Mouse (Mus musculus) heart, embryonic 10.5 days (tissue): ENCODE results near the gene Cep250. TPM values are rescaled to one million over a fixed set of nuclear protein-coding genes. Genes with fewer than 3 reads are reported as not detected.

ENCODE experiments used
- DNase-seq: peaks from one replicate; pipeline ENCODE4 v3.0.0-alpha.2; 2017; ENCODE audit warnings: low spot score
- H3K27ac ChIP-seq: fragments of 300-500 bp; sonication (generic); 2 replicates; pipeline ENCODE4 v1.5.1; 2016; ENCODE audit warnings: mild to moderate bottlenecking
- H3K27me3 ChIP-seq: fragments of 300-500 bp; sonication (generic); 2 replicates; pipeline ENCODE4 v1.6.1; 2016; ENCODE audit warnings: mild to moderate bottlenecking; ENCODE audit not compliant: poor library complexity, insufficient read depth, severe bottlenecking
- H3K36me3 ChIP-seq: fragments of 300-500 bp; sonication (generic); 2 replicates; pipeline ENCODE4 v1.6.1; 2016; ENCODE audit warnings: mild to moderate bottlenecking, moderate library complexity
- H3K4me1 ChIP-seq: fragments of 300-500 bp; sonication (generic); 2 replicates; pipeline ENCODE4 v1.6.1; 2016; ENCODE audit warnings: mild to moderate bottlenecking
- H3K4me3 ChIP-seq: fragments of 300-500 bp; sonication (generic); 2 replicates; pipeline ENCODE4 v1.5.1; 2016; ENCODE audit warnings: mild to moderate bottlenecking, moderate library complexity
- H3K9me3 ChIP-seq: fragments of 300-500 bp; sonication (generic); 2 replicates; pipeline ENCODE4 v1.6.1; 2016; ENCODE audit warnings: mild to moderate bottlenecking, moderate library complexity
- WGBS: fragments of 180-500 bp; shearing (Covaris S2); methylation state at CpG from one replicate; pipeline ENCODE4 v1.1.7; 2016; 5-methylcytosine and 5-hydroxymethylcytosine counted together
- polyA plus RNA-seq: library from polyadenylated mRNA; unstranded; fragments of >200 nt; fragmentation: Nextera tagmentation; extraction: Ambion mirVana; gene quantifications from 2 replicates; pipeline ENCODE4 v1.2.1, GENCODE M21; 2016

Cep250 gene
- polyA plus RNA-seq, 1 experiment from 2014 or later: 17.6 TPM

- Histone ChIP-seq H3K4me1 (peaks cover 16% of the 10 kb centered on the region), H3K27me3 (no peaks in the 10 kb centered on the region), H3K27ac (no peak overlapping the region), H3K4me3 (no peak overlapping the region), H3K9me3 (no peaks in the 10 kb centered on the region), H3K36me3 (peaks cover 96% of the 10 kb centered on the region)
- WGBS: 89% methylated on average over 7 of the region's 7 CpGs
- no peak for DNase-seq
Observed at GRCm38 (mm10) chr2:155985776-155986175, 29.5 kb downstream of the Cep250 start.

DNA sequence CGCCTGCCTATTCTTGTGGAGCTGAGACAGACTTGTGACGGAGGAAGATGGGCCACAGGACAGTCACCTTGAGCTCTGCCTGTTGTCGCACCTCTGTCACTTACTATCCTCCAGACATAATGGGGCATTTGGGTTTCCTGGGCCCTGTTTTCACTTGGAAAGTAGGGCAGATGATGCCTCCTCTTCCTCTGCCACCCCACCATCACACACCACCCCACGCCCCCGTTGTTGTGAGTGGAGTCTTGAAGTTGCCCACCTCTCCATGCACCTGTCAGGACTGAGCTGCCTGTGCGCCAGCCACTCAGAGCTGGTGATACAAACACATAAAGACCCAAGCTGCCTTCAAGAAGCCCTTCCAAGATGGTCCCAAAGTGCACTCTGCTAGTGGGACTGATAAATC lies 30.9 kb downstream of the Cep250 start:
- peak; percentile 65 for DNase-seq
- H3K4me1 ChIP-seq: peaks cover 26% of the 10 kb centered on the region
- no peaks in the 10 kb centered on the region for H3K27me3 ChIP-seq
- 95% methylated on average over 6 of the region's 6 CpGs for WGBS
- H3K9me3 ChIP-seq: no peaks in the 10 kb centered on the region
- H3K27ac ChIP-seq: no peak overlapping the region
- no peak overlapping the region for H3K4me3 ChIP-seq
- H3K36me3 ChIP-seq: peaks cover 96% of the 10 kb centered on the region

GRCm38 (mm10) chr2:155989085-155989484 lies 32.8 kb downstream of the Cep250 start:
- 25% methylated on average over 4 of the region's 4 CpGs for WGBS
- H3K9me3 ChIP-seq: no peaks in the 10 kb centered on the region
- DNase-seq: peak; percentile 92
- no peaks in the 10 kb centered on the region for H3K27me3 ChIP-seq
- peak overlapping the region; percentile 38 for H3K4me3 ChIP-seq
- H3K27ac ChIP-seq: peak overlapping the region; percentile 70
- peaks cover 26% of the 10 kb centered on the region for H3K4me1 ChIP-seq
- H3K36me3 ChIP-seq: peaks cover 96% of the 10 kb centered on the region

DNA sequence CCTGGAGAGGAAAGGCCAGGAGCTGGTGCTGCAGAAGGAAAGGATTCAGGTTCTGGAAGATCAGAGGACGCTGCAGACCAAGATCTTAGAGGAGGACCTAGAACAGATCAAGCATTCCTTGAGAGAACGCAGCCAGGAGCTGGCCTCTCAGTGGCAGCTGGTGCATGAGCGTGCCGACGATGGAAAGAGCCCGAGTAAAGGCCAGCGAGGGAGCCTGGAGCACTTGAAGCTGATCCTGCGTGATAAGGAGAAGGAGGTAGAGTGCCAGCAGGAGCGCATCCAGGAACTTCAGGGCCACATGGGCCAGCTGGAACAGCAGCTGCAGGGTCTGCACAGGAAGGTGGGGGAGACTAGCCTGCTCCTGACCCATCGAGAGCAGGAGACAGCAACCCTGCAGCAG lies 34.9 kb downstream of the Cep250 start:
- DNase-seq: no peak
- Histone ChIP-seq H3K27ac (peak overlapping the region; percentile 37; the same call in 1 of the 2 replicates), H3K4me1 (peaks cover 26% of the 10 kb centered on the region), H3K4me3 (peak overlapping the region; percentile 9; the same call in 1 of the 2 replicates), H3K9me3 (no peaks in the 10 kb centered on the region), H3K36me3 (peaks cover 96% of the 10 kb centered on the region), H3K27me3 (no peaks in the 10 kb centered on the region)
- WGBS: 81% methylated on average over 10 of the region's 10 CpGs

DNA sequence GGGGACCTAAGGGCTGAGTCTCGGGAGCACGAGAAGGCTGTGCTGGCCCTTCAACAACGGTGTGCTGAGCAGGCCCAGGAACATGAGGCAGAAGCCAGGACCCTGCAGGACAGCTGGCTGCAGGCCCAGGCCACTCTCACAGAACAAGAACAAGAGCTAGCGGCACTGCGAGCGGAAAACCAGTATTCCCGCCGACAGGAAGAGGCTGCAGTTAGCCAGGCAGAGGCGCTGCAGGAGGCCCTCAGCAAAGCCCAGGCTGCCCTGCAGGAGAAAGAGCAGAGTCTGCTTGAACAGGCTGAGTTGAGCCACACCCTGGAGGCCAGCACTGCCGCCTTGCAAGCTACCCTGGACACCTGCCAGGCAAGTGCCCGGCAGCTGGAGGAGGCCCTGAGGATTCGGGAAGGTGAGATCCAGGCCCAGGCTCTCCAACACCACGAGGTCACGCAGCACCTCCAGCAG lies 35.6 kb downstream of the Cep250 start:
- 78% methylated on average over 14 of the region's 14 CpGs for WGBS
- Histone ChIP-seq H3K27ac (peak overlapping the region; percentile 37), H3K4me3 (peak overlapping the region; percentile 16), H3K4me1 (peaks cover 26% of the 10 kb centered on the region), H3K36me3 (peaks cover 96% of the 10 kb centered on the region), H3K27me3 (no peaks in the 10 kb centered on the region), H3K9me3 (no peaks in the 10 kb centered on the region)
- no peak for DNase-seq

DNA sequence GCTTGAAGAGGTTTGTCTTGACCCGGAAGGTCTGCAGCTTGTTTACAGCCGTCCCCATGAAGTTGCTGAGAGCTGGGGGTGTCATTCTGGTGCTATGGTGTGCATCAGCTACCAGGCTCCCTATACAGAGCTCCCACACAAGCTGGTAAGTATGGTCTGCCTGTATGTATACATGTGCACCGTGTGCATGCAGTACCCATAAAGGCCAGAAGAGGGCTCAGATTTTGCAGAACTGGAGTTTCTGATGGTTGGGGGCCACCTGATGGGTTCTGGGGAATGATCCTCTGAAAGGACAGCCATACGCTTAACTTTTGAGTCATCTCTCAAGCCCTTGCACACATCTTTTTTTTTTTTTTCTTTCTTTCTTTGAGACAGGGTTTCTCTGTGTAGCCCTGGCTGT lies 49.1 kb downstream of the Cep250 start:
- Histone ChIP-seq H3K27ac (no peak overlapping the region), H3K9me3 (no peaks in the 10 kb centered on the region), H3K36me3 (peaks cover 26% of the 10 kb centered on the region), H3K4me1 (peaks cover 13% of the 10 kb centered on the region), H3K27me3 (no peaks in the 10 kb centered on the region), H3K4me3 (no peak overlapping the region)
- 86% methylated on average over 4 of the region's 4 CpGs for WGBS
- DNase-seq: no peak

DNA sequence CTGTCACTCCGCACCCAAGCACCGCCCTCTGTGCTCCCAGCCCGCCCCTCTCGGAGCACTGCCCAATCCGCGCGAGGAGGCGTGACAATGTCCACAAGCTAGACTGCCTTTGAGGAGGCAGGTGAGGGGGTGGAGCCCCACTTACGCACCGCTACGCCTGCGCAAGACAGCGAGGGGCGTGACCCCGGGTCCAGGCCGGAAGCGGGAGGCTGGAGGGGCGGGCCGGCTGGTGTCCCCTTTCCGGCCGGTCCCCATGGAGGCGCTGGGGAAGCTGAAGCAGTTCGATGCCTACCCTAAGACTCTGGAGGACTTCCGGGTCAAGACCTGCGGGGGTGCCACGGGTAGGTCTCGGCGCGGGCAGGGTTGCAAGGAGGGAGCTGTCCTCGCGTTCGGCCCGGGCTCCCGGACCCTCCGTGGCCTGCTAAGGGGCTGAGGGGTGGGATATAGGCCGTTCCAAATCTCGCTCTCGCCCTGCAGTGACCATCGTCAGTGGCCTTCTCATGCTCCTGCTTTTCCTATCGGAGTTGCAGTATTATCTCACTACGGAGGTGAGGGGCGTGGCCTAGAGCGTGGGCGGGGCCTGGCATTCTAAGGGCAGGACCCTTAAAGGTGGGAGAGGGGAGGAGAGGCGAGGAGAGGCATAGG lies 51.8 kb downstream of the Cep250 start, which contains the start of the genes 6430550D23Rik and Ergic3:
Gene 6430550D23Rik, minus strand, starts transcription at position 90 of the 645 bp plus-strand sequence.
Gene Ergic3, plus strand, starts transcription at position 158 of the 645 bp plus-strand sequence.
- Histone ChIP-seq H3K4me1 (peaks cover 13% of the 10 kb centered on the region), H3K27ac (peak within 1 kb of the TSS; percentile 92), H3K27me3 (no peaks in the 10 kb centered on the region), H3K9me3 (no peaks in the 10 kb centered on the region), H3K36me3 (peaks cover 39% of the 10 kb centered on the region), H3K4me3 (peak within 1 kb of the TSS; percentile 90)
- peak; percentile 99 for DNase-seq
- under 1% methylated on average over 45 of the region's 45 CpGs for WGBS

DNA sequence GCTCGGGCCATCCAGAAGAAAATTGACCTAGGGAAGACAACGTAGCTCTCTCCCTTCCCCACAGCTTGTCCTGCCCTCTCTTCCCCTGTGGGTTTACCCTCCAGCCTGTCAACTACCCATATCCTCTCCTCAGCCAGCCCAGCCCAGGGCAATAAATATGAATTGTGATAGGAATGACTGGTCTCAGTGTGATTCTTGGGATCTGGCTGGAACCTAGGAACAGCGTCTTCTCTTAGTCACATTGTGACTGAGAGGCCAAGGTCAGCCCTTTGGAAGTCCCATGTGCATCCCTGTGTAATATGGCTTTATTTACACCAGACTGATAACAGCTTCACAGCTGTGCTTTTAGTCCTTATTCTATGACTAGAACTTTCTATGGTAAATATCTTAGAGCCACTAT lies 61.8 kb downstream of the Cep250 start:
- H3K36me3 ChIP-seq: peaks cover 72% of the 10 kb centered on the region
- 85% methylated on average over 3 of the region's 3 CpGs for WGBS
- no peaks in the 10 kb centered on the region for H3K9me3 ChIP-seq
- H3K27ac ChIP-seq: no peak overlapping the region
- peaks cover 10% of the 10 kb centered on the region for H3K4me1 ChIP-seq
- no peak for DNase-seq
- no peak overlapping the region for H3K4me3 ChIP-seq
- no peaks in the 10 kb centered on the region for H3K27me3 ChIP-seq

GRCm38 (mm10) chr2:156021219-156021618 lies 65.0 kb downstream of the Cep250 start:
- Histone ChIP-seq H3K36me3 (peaks cover 40% of the 10 kb centered on the region), H3K4me1 (peaks cover 10% of the 10 kb centered on the region), H3K27ac (no peak overlapping the region), H3K27me3 (no peaks in the 10 kb centered on the region), H3K9me3 (no peaks in the 10 kb centered on the region), H3K4me3 (no peak overlapping the region)
- WGBS: 69% methylated on average over 8 of the region's 8 CpGs
- DNase-seq: no peak

DNA sequence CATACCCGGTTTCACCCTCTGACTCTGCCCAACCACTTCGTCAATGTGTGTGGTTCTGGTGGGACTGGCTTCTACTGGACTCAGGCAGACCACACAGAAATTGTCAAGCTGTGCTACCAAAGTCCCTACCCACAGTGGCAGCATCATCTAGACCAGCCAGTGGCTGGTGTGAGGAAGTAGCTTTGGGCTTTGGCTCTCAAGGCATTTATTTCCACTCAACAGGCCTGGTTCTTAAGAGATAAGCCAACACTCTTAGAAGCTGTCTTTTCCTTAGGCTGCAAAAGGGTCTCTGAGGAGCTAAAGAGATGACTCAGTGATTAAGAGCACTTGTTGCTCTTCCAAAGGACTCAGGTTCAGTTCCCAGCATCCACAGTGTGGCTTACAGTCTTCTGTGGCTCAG lies 65.5 kb downstream of the Cep250 start:
- Histone ChIP-seq H3K9me3 (no peaks in the 10 kb centered on the region), H3K4me1 (peaks cover 10% of the 10 kb centered on the region), H3K4me3 (no peak overlapping the region), H3K27ac (no peak overlapping the region), H3K27me3 (no peaks in the 10 kb centered on the region), H3K36me3 (peaks cover 35% of the 10 kb centered on the region)
- DNase-seq: no peak
- WGBS: 88% methylated on average over 2 of the region's 2 CpGs

GRCm38 (mm10) chr2:156025482-156025881 lies 69.2 kb downstream of the Cep250 start:
- Histone ChIP-seq H3K36me3 (no peaks in the 10 kb centered on the region), H3K9me3 (no peaks in the 10 kb centered on the region), H3K4me3 (no peak overlapping the region), H3K4me1 (peaks cover 7% of the 10 kb centered on the region), H3K27ac (no peak overlapping the region), H3K27me3 (no peaks in the 10 kb centered on the region)
- DNase-seq: no peak

- H3K36me3 ChIP-seq: no peaks in the 10 kb centered on the region
- H3K9me3 ChIP-seq: no peaks in the 10 kb centered on the region
- no peak overlapping the region for H3K27ac ChIP-seq
- H3K4me1 ChIP-seq: no peaks in the 10 kb centered on the region
- H3K4me3 ChIP-seq: no peak overlapping the region
- no peak for DNase-seq
- WGBS: 71% methylated on average over 3 of the region's 3 CpGs
- peaks cover 13% of the 10 kb centered on the region; the same call in 1 of the 2 replicates for H3K27me3 ChIP-seq
Observed at GRCm38 (mm10) chr2:156039390-156039789, 83.1 kb downstream of the Cep250 start.

- Histone ChIP-seq H3K36me3 (no peaks in the 10 kb centered on the region), H3K4me3 (no peak overlapping the region), H3K27ac (no peak overlapping the region), H3K9me3 (no peaks in the 10 kb centered on the region), H3K27me3 (peaks cover 47% of the 10 kb centered on the region), H3K4me1 (peaks cover 4% of the 10 kb centered on the region; the same call in 1 of the 2 replicates)
- 79% methylated on average over 8 of the region's 8 CpGs for WGBS
- no peak for DNase-seq
Observed at GRCm38 (mm10) chr2:156042903-156043302, 86.6 kb downstream of the Cep250 start.
